Mouse (Mus musculus): ENCODE data around the gene Prelp. TPM values are rescaled to one million over a fixed set of nuclear protein-coding genes. Genes with fewer than 3 reads are reported as not detected.

The Prelp gene
- total RNA-seq, 2 experiments from 2014 or later: 7.9 to 11.6 TPM

- intact Hi-C loops (cut with DNase I): no loop called here
- DNase-seq (ENCODE audit: low spot score in 2 of 2): peak; percentile 63 to 72
Observed at GRCm38 (mm10) chr1:133908659-133909575, 12.3 kb downstream of the Prelp start.

GRCm38 (mm10) chr1:133907949-133908658 is 13.1 kb downstream of the Prelp start, which contains the start of gene Optc:
Optc (minus strand) TSS chr1:133907999.
- intact Hi-C loops (cut with DNase I): no loop called here
- peak; percentile 74 to 82 for DNase-seq (ENCODE audit: low spot score in 2 of 2)

- DNase-seq (ENCODE audit: low spot score in 2 of 2): no peak
- intact Hi-C loops (cut with DNase I): no loop called here
Observed at GRCm38 (mm10) chr1:133906420-133906819, 14.8 kb downstream of the Prelp start.

- DNase-seq (ENCODE audit: low spot score in 2 of 2): no peak
- intact Hi-C loops (cut with DNase I): no loop called here
Observed at GRCm38 (mm10) chr1:133900825-133901224, 20.4 kb downstream of the Prelp start.

- DNase-seq (ENCODE audit: low spot score in 2 of 2): no peak
- intact Hi-C loops (cut with DNase I): loop anchor here (10.0 kb wide), 1 partner anchor 264 kb away; no protein-coding TSS in a partner anchor
Observed at GRCm38 (mm10) chr1:133899043-133899542, 22.1 kb downstream of the Prelp start.

GRCm38 (mm10) chr1:133897293-133897692 is 23.9 kb downstream of the Prelp start:
- DNase-seq (ENCODE audit: low spot score in 2 of 2): no peak
- intact Hi-C loops (cut with DNase I): loop anchor here (10.0 kb wide), 1 partner anchor 262 kb away; no protein-coding TSS in a partner anchor

- intact Hi-C loops (cut with DNase I): loop anchor here (10.0 kb wide), 1 partner anchor 257 kb away; no protein-coding TSS in a partner anchor
- DNase-seq (ENCODE audit: low spot score in 2 of 2): no peak
Observed at GRCm38 (mm10) chr1:133891489-133891888, 29.7 kb downstream of the Prelp start.

GRCm38 (mm10) chr1:133889949-133890598 is 31.1 kb downstream of the Prelp start:
- no peak for DNase-seq (ENCODE audit: low spot score in 2 of 2)
- intact Hi-C loops (cut with DNase I): loop anchor here (5.0 to 10.0 kb wide), 3 partner anchors 48 to 255 kb away; partner anchors contain the start of gene Atp2b4

GRCm38 (mm10) chr1:133887538-133888250 is 33.5 kb downstream of the Prelp start:
- DNase-seq (ENCODE audit: low spot score in 2 of 2): no peak
- intact Hi-C loops (cut with DNase I): loop anchor here (5.0 kb wide), 2 partner anchors 45 to 85 kb away; partner anchors contain the start of gene Atp2b4

GRCm38 (mm10) chr1:133887044-133887443 is 34.2 kb downstream of the Prelp start:
- intact Hi-C loops (cut with DNase I): loop anchor here (5.0 kb wide), 2 partner anchors 45 to 85 kb away; partner anchors contain the start of gene Atp2b4
- DNase-seq (ENCODE audit: low spot score in 2 of 2): peak; percentile 65 to 75

- intact Hi-C loops (cut with DNase I): loop anchor here (5.0 kb wide), 2 partner anchors 44 to 84 kb away; partner anchors contain the start of gene Atp2b4
- peak in 1 of 2 experiments; percentile 50 for DNase-seq (ENCODE audit: low spot score in 2 of 2)
Observed at GRCm38 (mm10) chr1:133886431-133886830, 34.8 kb downstream of the Prelp start.

GRCm38 (mm10) chr1:133885811-133886210 is 35.4 kb downstream of the Prelp start:
- intact Hi-C loops (cut with DNase I): loop anchor here (5.0 kb wide), 2 partner anchors 44 to 84 kb away; partner anchors contain the start of gene Atp2b4
- no peak for DNase-seq (ENCODE audit: low spot score in 2 of 2)

- DNase-seq (ENCODE audit: low spot score in 2 of 2): no peak
- intact Hi-C loops (cut with DNase I): loop anchor here (5.0 kb wide), 2 partner anchors 42 to 82 kb away; partner anchors contain the start of gene Atp2b4
Observed at GRCm38 (mm10) chr1:133884746-133885145, 36.5 kb downstream of the Prelp start.

GRCm38 (mm10) chr1:133884090-133884489 is 37.1 kb downstream of the Prelp start:
- intact Hi-C loops (cut with DNase I): no loop called here
- peak; percentile 47 to 73 for DNase-seq (ENCODE audit: low spot score in 2 of 2)

GRCm38 (mm10) chr1:133882283-133883217 is 38.7 kb downstream of the Prelp start:
- intact Hi-C loops (cut with DNase I): no loop called here

GRCm38 (mm10) chr1:133881813-133882212 is 39.4 kb downstream of the Prelp start:
- intact Hi-C loops (cut with DNase I): no loop called here
- no peak for DNase-seq (ENCODE audit: low spot score in 2 of 2)

More at GRCm38 (mm10) chr1:133882283-133883217, 38.7 kb downstream of the Prelp start:
- no peak for DNase-seq (ENCODE audit: low spot score in 2 of 2)

GRCm38 (mm10) chr1:133878825-133879423 is 42.3 kb downstream of the Prelp start:
- DNase-seq (ENCODE audit: low spot score in 2 of 2): no peak
- intact Hi-C loops (cut with DNase I): no loop called here

Measured in left cerebral cortex, postnatal 36 days (tissue).